Mouse (Mus musculus): ENCODE results near the gene Cnnm1. TPM values are rescaled to one million over a fixed set of nuclear protein-coding genes. Genes with fewer than 3 reads are reported as not detected.

Cnnm1 gene
- under 1 TPM; 0.29 to 0.33 TPM for total RNA-seq (2021)
- long read RNA-seq, experiment 1 = 0 reads
- long read RNA-seq, experiment 2 = 0 reads

- DNase-seq (ENCODE audit: low spot score in 2 of 2) = peak; percentile 28 to 32
Measured at GRCm38 (mm10) chr19:43440112-43440737, at the start of gene Cnnm1. Gene Cnnm1, plus strand, starts transcription at chr19:43440436.

- peak in 1 of 2 experiments; percentile 20 for DNase-seq (ENCODE audit: low spot score in 2 of 2)
Measured at GRCm38 (mm10) chr19:43396327-43396726, 43.9 kb upstream of the Cnnm1 start.

- no peak for DNase-seq (ENCODE audit: low spot score in 2 of 2)
Measured at GRCm38 (mm10) chr19:43407181-43407580, 33.1 kb upstream of the Cnnm1 start.

GRCm38 (mm10) chr19:43415565-43415964 lies 24.7 kb upstream of the Cnnm1 start:
- DNase-seq (ENCODE audit: low spot score in 2 of 2) = no peak

GRCm38 (mm10) chr19:43420506-43420905 lies 19.7 kb upstream of the Cnnm1 start:
- no peak for DNase-seq (ENCODE audit: low spot score in 2 of 2)

GRCm38 (mm10) chr19:43424082-43424481 lies 16.2 kb upstream of the Cnnm1 start:
- DNase-seq (ENCODE audit: low spot score in 2 of 2) = no peak

- no peak for DNase-seq (ENCODE audit: low spot score in 2 of 2)
Measured at GRCm38 (mm10) chr19:43427446-43428224, 12.6 kb upstream of the Cnnm1 start.

GRCm38 (mm10) chr19:43439246-43439645 lies 990 bp upstream of the Cnnm1 start:
- DNase-seq (ENCODE audit: low spot score in 2 of 2) = no peak

- peak in 1 of 2 experiments; percentile 3 for DNase-seq (ENCODE audit: low spot score in 2 of 2)
Measured at GRCm38 (mm10) chr19:43440768-43441660, 778 bp downstream of the Cnnm1 start.

- DNase-seq (ENCODE audit: low spot score in 2 of 2) = no peak
Measured at GRCm38 (mm10) chr19:43441661-43441990, 1.4 kb downstream of the Cnnm1 start.

- no peak for DNase-seq (ENCODE audit: low spot score in 2 of 2)
Measured at GRCm38 (mm10) chr19:43442269-43442668, 2.0 kb downstream of the Cnnm1 start.

- no peak for DNase-seq (ENCODE audit: low spot score in 2 of 2)
Measured at GRCm38 (mm10) chr19:43442906-43443305, 2.7 kb downstream of the Cnnm1 start.

- DNase-seq (ENCODE audit: low spot score in 2 of 2) = no peak
Measured at GRCm38 (mm10) chr19:43444636-43445205, 4.5 kb downstream of the Cnnm1 start.

GRCm38 (mm10) chr19:43451563-43451962 lies 11.3 kb downstream of the Cnnm1 start:
- DNase-seq (ENCODE audit: low spot score in 2 of 2) = no peak

- no peak for DNase-seq (ENCODE audit: low spot score in 2 of 2)
Measured at GRCm38 (mm10) chr19:43452176-43452575, 11.9 kb downstream of the Cnnm1 start.

GRCm38 (mm10) chr19:43453025-43453424 lies 12.8 kb downstream of the Cnnm1 start:
- no peak for DNase-seq (ENCODE audit: low spot score in 2 of 2)

- DNase-seq (ENCODE audit: low spot score in 2 of 2) = no peak
Measured at GRCm38 (mm10) chr19:43459948-43460347, 19.7 kb downstream of the Cnnm1 start.

GRCm38 (mm10) chr19:43460481-43460880 lies 20.2 kb downstream of the Cnnm1 start:
- no peak for DNase-seq (ENCODE audit: low spot score in 2 of 2)

- DNase-seq (ENCODE audit: low spot score in 2 of 2) = no peak
Measured at GRCm38 (mm10) chr19:43462141-43462540, 21.9 kb downstream of the Cnnm1 start.

GRCm38 (mm10) chr19:43463546-43464293 lies 23.5 kb downstream of the Cnnm1 start:
- DNase-seq (ENCODE audit: low spot score in 2 of 2) = no peak
